In the genomic region with DNA sequence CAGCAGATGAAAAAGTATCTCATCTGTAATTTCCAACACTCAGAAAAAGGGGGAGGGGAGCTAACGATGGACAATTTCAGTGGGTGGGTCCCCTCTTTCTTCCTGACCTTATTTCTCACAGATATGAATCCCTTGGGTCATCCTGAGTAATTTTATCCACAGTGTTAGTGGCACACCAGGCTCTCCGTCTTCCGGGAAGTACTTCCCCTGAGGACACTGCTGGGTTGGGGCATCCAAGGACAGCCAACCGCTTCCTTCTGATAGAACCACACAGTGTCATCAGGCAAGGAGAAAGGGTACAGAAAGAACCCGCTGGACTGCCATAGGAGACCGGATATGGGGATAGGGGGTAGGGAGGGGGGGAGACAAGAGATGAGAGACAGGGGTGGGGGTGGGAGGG, we compare ENCODE assay signal across 19 mouse cellular contexts.
DNase-seq lines count a peak whose midpoint lies in the region; ATAC-seq and TF ChIP-seq lines count a peak whose summit lies in the region.
"Had no signal": no experiment of that assay in that cellular context is flagged by ENCODE, and none has a peak within 500 bp of the region (broad histone marks: within the 10 kb centered on the region; RNA-seq: fewer than 3 reads in every experiment).

No protein-coding gene starts in this region.

- no peak overlapping the region for H3K4me3 ChIP-seq in lung, postnatal 0 days (ENCODE audit: low read depth, low read length)
- H3K4me3 ChIP-seq: embryonic facial prominence, embryonic 10.5 days; embryonic facial prominence, embryonic 12.5 days; forebrain, embryonic 13.5 days; forebrain, embryonic 15.5 days had no signal

- H3K4me2 ChIP-seq in lung, postnatal 0 days (replicated peaks; ENCODE audit: low read depth, low read length): no peak overlapping the region
- H3K4me2 ChIP-seq: embryonic facial prominence, embryonic 12.5 days; forebrain, embryonic 13.5 days; forebrain, embryonic 15.5 days had no signal

- intact Hi-C loops in heart, postnatal 14 days (cut with DNase I): loop anchor here (5.0 kb wide), 1 partner anchor 32 kb away; no protein-coding TSS in a partner anchor

- H3K36me3 ChIP-seq in lung, postnatal 0 days (ENCODE audit: insufficient read depth, low read length): no peaks in the 10 kb centered on the region
- H3K36me3 ChIP-seq: embryonic facial prominence, embryonic 10.5 days; embryonic facial prominence, embryonic 12.5 days; forebrain, embryonic 15.5 days had no signal

- DNase-seq in heart, adult 11 months: peak; percentile 92
- DNase-seq in heart, postnatal 14 days: no peak
- DNase-seq in lung, postnatal 0 days (ENCODE audit: low spot score): no peak
- no peak for DNase-seq in lung, postnatal 4 days
- DNase-seq in lung, postnatal 25 days (ENCODE audit: low spot score): peak; percentile 50
- DNase-seq in lung, postnatal 14 days: no peak
- DNase-seq in lung, postnatal 36 days: peak; percentile 41
- DNase-seq in adipocyte (ENCODE audit: low spot score): no peak
- DNase-seq: adrenal gland, adult 8-10 months; cerebellum, adult 11-12 months; cerebellum, adult 2 months; cerebellum, adult 9-10 months; cerebellum, postnatal 10 days; cerebellum, postnatal 25 days; forebrain, postnatal 0 days had no signal

- no peak overlapping the region for H3K27ac ChIP-seq in lung, postnatal 0 days (ENCODE audit: low read length)
- H3K27ac ChIP-seq: embryonic facial prominence, embryonic 10.5 days; embryonic facial prominence, embryonic 12.5 days; forebrain, embryonic 13.5 days; forebrain, embryonic 15.5 days had no signal

- no peaks in the 10 kb centered on the region for H3K27me3 ChIP-seq in lung, postnatal 0 days (replicated peaks; ENCODE audit: insufficient read depth, low read length)
- H3K27me3 ChIP-seq: embryonic facial prominence, embryonic 12.5 days; forebrain, embryonic 13.5 days; forebrain, embryonic 15.5 days had no signal

- no peaks in the 10 kb centered on the region for H3K9me3 ChIP-seq in lung, postnatal 0 days (ENCODE audit: low read length)
- H3K9me3 ChIP-seq: embryonic facial prominence, embryonic 10.5 days; embryonic facial prominence, embryonic 12.5 days; forebrain, embryonic 13.5 days; forebrain, embryonic 15.5 days had no signal

- WGBS in lung, postnatal 0 days: 52% methylated on average over 6 of the region's 6 CpGs

- H3K9ac ChIP-seq in lung, postnatal 0 days (replicated peaks; ENCODE audit: low read depth): no peak overlapping the region
- H3K9ac ChIP-seq: embryonic facial prominence, embryonic 12.5 days; forebrain, embryonic 13.5 days; forebrain, embryonic 15.5 days; forebrain, postnatal 0 days had no signal

- no peak for TF ChIP-seq CTCF in lung, postnatal 0 days (IDR thresholded peaks at IDR 0.05)

- peak; percentile 52 for ATAC-seq in lung, postnatal 0 days
- ATAC-seq: forebrain, embryonic 13.5 days; forebrain, embryonic 15.5 days; forebrain, postnatal 0 days had no signal

- H3K4me1 ChIP-seq in lung, postnatal 0 days (ENCODE audit: insufficient read depth, low read depth, low read length): no peaks in the 10 kb centered on the region
- H3K4me1 ChIP-seq: embryonic facial prominence, embryonic 12.5 days; forebrain, embryonic 13.5 days; forebrain, embryonic 15.5 days had no signal

- TF ChIP-seq EP300 in lung, postnatal 0 days (IDR thresholded peaks at IDR 0.05): no peak

Comparison
In these comparisons a context has a peak if more than half of its experiments do, and no peak if none do; other contexts are left out.
1. DNase-seq: peak in heart, adult 11 months (single experiment), lung, postnatal 25 days (single experiment) and lung, postnatal 36 days (single experiment); none in heart, postnatal 14 days (0 of 2), lung, postnatal 0 days (single experiment), lung, postnatal 4 days (0 of 2), lung, postnatal 14 days (single experiment) and adipocyte (single experiment).